Mouse (Mus musculus): ENCODE measurements around the gene Ube2b. TPM values are rescaled to one million over a fixed set of nuclear protein-coding genes. Genes with fewer than 3 reads are reported as not detected.

Ube2b gene
- total and polyA plus RNA-seq, 2 experiments from 2014 or later, result 261 to 404 TPM

- TF ChIP-seq EP300 (IDR thresholded peaks at IDR 0.05; ENCODE audit: low read depth) (no peak), CTCF (IDR thresholded peaks at IDR 0.05; ENCODE audit: low read depth) (no peak)
- no peak overlapping the region for H3K4me3 ChIP-seq (ENCODE audit: low read depth, low read length)
- ATAC-seq (ENCODE audit: insufficient read depth, low read depth) (no peak), DNase-seq (ENCODE audit: low spot score) (no peak)
- no peaks in the 10 kb centered on the region for H3K36me3 ChIP-seq (replicated peaks; ENCODE audit: control insufficient read depth, insufficient read depth, low read length)
- H3K4me2 ChIP-seq (ENCODE audit: low read depth, low read length), result no peak overlapping the region
- no peak overlapping the region for H3K27ac ChIP-seq (ENCODE audit: low read depth)
- no peaks in the 10 kb centered on the region; the same call in 1 of the 2 replicates for H3K27me3 ChIP-seq (ENCODE audit: control insufficient read depth, insufficient read depth, low read length)
- H3K4me1 ChIP-seq (ENCODE audit: control insufficient read depth, insufficient read depth), result peaks cover 10% of the 10 kb centered on the region
- 69% methylated on average over 15 of the region's 15 CpGs for WGBS
- H3K9ac ChIP-seq (replicated peaks; ENCODE audit: low read depth, low read length), result no peak overlapping the region
- no peaks in the 10 kb centered on the region for H3K9me3 ChIP-seq (replicated peaks; ENCODE audit: control insufficient read depth, low read length)
Observed at GRCm38 (mm10) chr11:51942602-51943499, 57.7 kb downstream of the Ube2b start.

- no peaks in the 10 kb centered on the region for H3K36me3 ChIP-seq (replicated peaks; ENCODE audit: control insufficient read depth, insufficient read depth, low read length)
- TF ChIP-seq CTCF (IDR thresholded peaks at IDR 0.05; ENCODE audit: low read depth) (no peak), EP300 (IDR thresholded peaks at IDR 0.05; ENCODE audit: low read depth) (no peak)
- no peak overlapping the region for H3K4me2 ChIP-seq (ENCODE audit: low read depth, low read length)
- DNase-seq (ENCODE audit: low spot score), result no peak
- H3K4me1 ChIP-seq (ENCODE audit: control insufficient read depth, insufficient read depth), result peaks cover 10% of the 10 kb centered on the region
- 0 out of 2 replicates have a peak, but pooled peaks have one; percentile 30 for ATAC-seq (ENCODE audit: insufficient read depth, low read depth)
- H3K4me3 ChIP-seq (ENCODE audit: low read depth, low read length), result no peak overlapping the region
- no peak overlapping the region for H3K9ac ChIP-seq (replicated peaks; ENCODE audit: low read depth, low read length)
- H3K9me3 ChIP-seq (replicated peaks; ENCODE audit: control insufficient read depth, low read length), result no peaks in the 10 kb centered on the region
- H3K27me3 ChIP-seq (ENCODE audit: control insufficient read depth, insufficient read depth, low read length), result no peaks in the 10 kb centered on the region
- WGBS, result 29% methylated on average over 13 of the region's 13 CpGs
- H3K27ac ChIP-seq (ENCODE audit: low read depth), result no peak overlapping the region
Observed at GRCm38 (mm10) chr11:51940511-51940955, 60.0 kb downstream of the Ube2b start.

GRCm38 (mm10) chr11:51939590-51939955 is 61.0 kb downstream of the Ube2b start:
- Histone ChIP-seq H3K4me3 (ENCODE audit: low read depth, low read length) (no peak overlapping the region), H3K4me1 (ENCODE audit: control insufficient read depth, insufficient read depth) (0 out of 2 replicates have a peak, but pooled peaks cover 3% of the 10 kb centered on the region), H3K9me3 (replicated peaks; ENCODE audit: control insufficient read depth, low read length) (no peaks in the 10 kb centered on the region), H3K27ac (ENCODE audit: low read depth) (no peak overlapping the region), H3K9ac (replicated peaks; ENCODE audit: low read depth, low read length) (no peak overlapping the region), H3K36me3 (replicated peaks; ENCODE audit: control insufficient read depth, insufficient read depth, low read length) (no peaks in the 10 kb centered on the region), H3K4me2 (ENCODE audit: low read depth, low read length) (no peak overlapping the region), H3K27me3 (ENCODE audit: control insufficient read depth, insufficient read depth, low read length) (no peaks in the 10 kb centered on the region)
- ATAC-seq (ENCODE audit: insufficient read depth, low read depth), result no peak
- TF ChIP-seq CTCF (IDR thresholded peaks at IDR 0.05; ENCODE audit: low read depth), result no peak
- TF ChIP-seq EP300 (IDR thresholded peaks at IDR 0.05; ENCODE audit: low read depth), result no peak
- no peak for DNase-seq (ENCODE audit: low spot score)
- WGBS, result 84% methylated on average over 8 of the region's 8 CpGs

- H3K9me3 ChIP-seq (replicated peaks; ENCODE audit: control insufficient read depth, low read length), result no peaks in the 10 kb centered on the region
- H3K4me3 ChIP-seq (ENCODE audit: low read depth, low read length), result no peak overlapping the region
- no peak overlapping the region for H3K4me2 ChIP-seq (ENCODE audit: low read depth, low read length)
- DNase-seq (ENCODE audit: low spot score) (no peak), ATAC-seq (ENCODE audit: insufficient read depth, low read depth) (no peak)
- no peaks in the 10 kb centered on the region for H3K36me3 ChIP-seq (replicated peaks; ENCODE audit: control insufficient read depth, insufficient read depth, low read length)
- 78% methylated on average over 12 of the region's 12 CpGs for WGBS
- H3K27me3 ChIP-seq (ENCODE audit: control insufficient read depth, insufficient read depth, low read length), result no peaks in the 10 kb centered on the region
- 0 out of 2 replicates have a peak, but pooled peaks cover 3% of the 10 kb centered on the region for H3K4me1 ChIP-seq (ENCODE audit: control insufficient read depth, insufficient read depth)
- H3K9ac ChIP-seq (replicated peaks; ENCODE audit: low read depth, low read length), result no peak overlapping the region
- H3K27ac ChIP-seq (ENCODE audit: low read depth), result peak overlapping the region; percentile 56; the same call in 1 of the 2 replicates
- no peak for TF ChIP-seq CTCF (IDR thresholded peaks at IDR 0.05; ENCODE audit: low read depth)
- no peak for TF ChIP-seq EP300 (IDR thresholded peaks at IDR 0.05; ENCODE audit: low read depth)
Observed at GRCm38 (mm10) chr11:51938817-51939589, 61.6 kb downstream of the Ube2b start.

GRCm38 (mm10) chr11:51937361-51937781 is 63.2 kb downstream of the Ube2b start:
- TF ChIP-seq CTCF (IDR thresholded peaks at IDR 0.05; ENCODE audit: low read depth) (no peak), EP300 (IDR thresholded peaks at IDR 0.05; ENCODE audit: low read depth) (no peak)
- H3K4me1 ChIP-seq (ENCODE audit: control insufficient read depth, insufficient read depth), result 0 out of 2 replicates have a peak, but pooled peaks cover 3% of the 10 kb centered on the region
- no peaks in the 10 kb centered on the region for H3K36me3 ChIP-seq (replicated peaks; ENCODE audit: control insufficient read depth, insufficient read depth, low read length)
- H3K27me3 ChIP-seq (ENCODE audit: control insufficient read depth, insufficient read depth, low read length), result no peaks in the 10 kb centered on the region
- H3K4me3 ChIP-seq (ENCODE audit: low read depth, low read length), result no peak overlapping the region
- H3K4me2 ChIP-seq (ENCODE audit: low read depth, low read length), result no peak overlapping the region
- no peak overlapping the region for H3K9ac ChIP-seq (replicated peaks; ENCODE audit: low read depth, low read length)
- no peak for ATAC-seq (ENCODE audit: insufficient read depth, low read depth)
- WGBS, result 77% methylated on average over 6 of the region's 6 CpGs
- H3K9me3 ChIP-seq (replicated peaks; ENCODE audit: control insufficient read depth, low read length), result no peaks in the 10 kb centered on the region
- DNase-seq (ENCODE audit: low spot score), result no peak
- no peak overlapping the region for H3K27ac ChIP-seq (ENCODE audit: low read depth)
